Mouse (Mus musculus) forebrain, postnatal 0 days (tissue): Measurements from ENCODE around the gene Slc6a19. TPM values are rescaled to one million over a fixed set of nuclear protein-coding genes. Genes with fewer than 3 reads are reported as not detected.

Experiments
- ATAC-seq: fragments of 200-750 bp; cut with Nextera tagmentation; 2 replicates; pipeline ENCODE4 v1.8.0; 2017; ENCODE audit warnings: mild to moderate bottlenecking, moderate library complexity
- DNase-seq: peaks from one replicate; pipeline ENCODE4 v3.0.0-alpha.2; 2015
- H3K27ac ChIP-seq: fragments of 300-500 bp; sonication (generic); 2 replicates; pipeline ENCODE4 v1.5.1; 2014; ENCODE audit warnings: low read depth, mild to moderate bottlenecking, antibody characterized with exemption, low read length, moderate library complexity, mixed read lengths
- H3K27me3 ChIP-seq: fragments of 300-500 bp; sonication (generic); 2 replicates; pipeline ENCODE4 v1.6.1; 2014; ENCODE audit warnings: mild to moderate bottlenecking, low read length, mixed read lengths; ENCODE audit not compliant: insufficient read depth
- H3K36me3 ChIP-seq: fragments of 300-500 bp; sonication (generic); 2 replicates; pipeline ENCODE4 v1.6.1; 2014; ENCODE audit warnings: mild to moderate bottlenecking, moderate library complexity; ENCODE audit not compliant: insufficient read depth
- H3K4me1 ChIP-seq: fragments of 300-500 bp; sonication (generic); 2 replicates; pipeline ENCODE4 v1.6.1; 2014; ENCODE audit warnings: antibody characterized with exemption; ENCODE audit not compliant: insufficient read depth
- H3K4me2 ChIP-seq: fragments of 300-500 bp; sonication (generic); 2 replicates; pipeline ENCODE4 v1.6.1; 2014; ENCODE audit warnings: low read depth, mild to moderate bottlenecking, moderate library complexity
- H3K4me3 ChIP-seq: fragments of 300-500 bp; sonication (generic); 2 replicates; pipeline ENCODE4 v1.5.1; 2014; ENCODE audit warnings: low read depth, low read length, mixed read lengths
- H3K9ac ChIP-seq: fragments of 300-500 bp; sonication (generic); 2 replicates; pipeline ENCODE4 v1.6.1; 2014; ENCODE audit warnings: mild to moderate bottlenecking
- H3K9me3 ChIP-seq: fragments of 300-500 bp; sonication (generic); 2 replicates; pipeline ENCODE4 v1.6.1; 2016; ENCODE audit warnings: low read length
- CTCF ChIP-seq: sonication (generic); IDR thresholded peaks from 2 replicates; pipeline ENCODE4 v1.5.1; 2016; ENCODE audit warnings: antibody characterized with exemption, control low read depth, low read depth
- WGBS: fragments of 180-500 bp; shearing (Covaris S2); extraction: QIAGEN DNeasy Blood & Tissue Kit; methylation state at CpG from one replicate; pipeline ENCODE4 v1.1.7; 2014; 5-methylcytosine and 5-hydroxymethylcytosine counted together
- polyA plus RNA-seq: library from polyadenylated mRNA; unstranded; fragments of >200 nt; fragmentation: Nextera tagmentation; extraction: Ambion mirVana; gene quantifications from 2 replicates; pipeline ENCODE4 v1.2.1, GENCODE M21; 2015
- total RNA-seq: library from RNA; depleted of rRNA; stranded (reverse); fragments of >200 nt; gene quantifications from 2 replicates; pipeline ENCODE4 v1.2.3, GENCODE M21; 2014

Slc6a19 gene
- total and polyA plus RNA-seq, 2 experiments from 2014 or later = 0.22 to 0.43 TPM

- no peaks in the 10 kb centered on the region for H3K36me3 ChIP-seq
- DNase-seq = no peak
- peaks cover 7% of the 10 kb centered on the region; the same call in 1 of the 2 replicates for H3K27me3 ChIP-seq
- no peak for TF ChIP-seq CTCF
- H3K9ac ChIP-seq = no peak overlapping the region
- no peaks in the 10 kb centered on the region for H3K4me1 ChIP-seq
- no peak overlapping the region for H3K27ac ChIP-seq
- no peak for ATAC-seq
- no peak overlapping the region for H3K4me3 ChIP-seq
- H3K9me3 ChIP-seq = no peaks in the 10 kb centered on the region
- H3K4me2 ChIP-seq = no peak overlapping the region
These were observed 24.0 kb upstream of the Slc6a19 start for GRCm38 (mm10) chr13:73728633-73729032.

- TF ChIP-seq CTCF = no peak
- WGBS = 5% methylated on average over 2 of the region's 2 CpGs
- DNase-seq = no peak
- H3K4me3 ChIP-seq = no peak overlapping the region
- no peak overlapping the region for H3K27ac ChIP-seq
- H3K4me2 ChIP-seq = no peak overlapping the region
- H3K4me1 ChIP-seq = no peaks in the 10 kb centered on the region
- no peaks in the 10 kb centered on the region for H3K36me3 ChIP-seq
- no peaks in the 10 kb centered on the region for H3K9me3 ChIP-seq
- peaks cover 5% of the 10 kb centered on the region; the same call in 1 of the 2 replicates for H3K27me3 ChIP-seq
- H3K9ac ChIP-seq = no peak overlapping the region
- no peak; the same call in 1 of the 2 replicates for ATAC-seq
These were observed 23.0 kb upstream of the Slc6a19 start for GRCm38 (mm10) chr13:73727621-73728025.

- no peaks in the 10 kb centered on the region for H3K4me1 ChIP-seq
- H3K9ac ChIP-seq = no peak overlapping the region
- no peak overlapping the region for H3K4me3 ChIP-seq
- no peak for DNase-seq
- H3K4me2 ChIP-seq = no peak overlapping the region
- no peak for ATAC-seq
- H3K9me3 ChIP-seq = no peaks in the 10 kb centered on the region
- WGBS = 88% methylated on average over 5 of the region's 5 CpGs
- H3K27ac ChIP-seq = no peak overlapping the region
- TF ChIP-seq CTCF = no peak
- no peaks in the 10 kb centered on the region for H3K27me3 ChIP-seq
- H3K36me3 ChIP-seq = no peaks in the 10 kb centered on the region
These were observed 20.6 kb upstream of the Slc6a19 start for GRCm38 (mm10) chr13:73725315-73725714.

GRCm38 (mm10) chr13:73723081-73723668 is 18.5 kb upstream of the Slc6a19 start:
- DNase-seq (peak; percentile 26), ATAC-seq (peak; percentile 71)
- Histone ChIP-seq H3K4me1 (no peaks in the 10 kb centered on the region), H3K27ac (no peak overlapping the region), H3K36me3 (no peaks in the 10 kb centered on the region), H3K4me3 (no peak overlapping the region), H3K4me2 (no peak overlapping the region), H3K9me3 (no peaks in the 10 kb centered on the region), H3K9ac (no peak overlapping the region), H3K27me3 (no peaks in the 10 kb centered on the region)
- 40% methylated on average over 8 of the region's 8 CpGs for WGBS
- peak; percentile 73 for TF ChIP-seq CTCF

- Histone ChIP-seq H3K4me1 (no peaks in the 10 kb centered on the region), H3K27ac (no peak overlapping the region), H3K9ac (no peak overlapping the region), H3K4me3 (no peak overlapping the region), H3K36me3 (no peaks in the 10 kb centered on the region), H3K27me3 (no peaks in the 10 kb centered on the region), H3K4me2 (no peak overlapping the region), H3K9me3 (no peaks in the 10 kb centered on the region)
- no peak for ATAC-seq
- no peak for TF ChIP-seq CTCF
- WGBS = 78% methylated on average over 4 of the region's 4 CpGs
- DNase-seq = no peak
These were observed 15.6 kb upstream of the Slc6a19 start for GRCm38 (mm10) chr13:73720241-73720640.

GRCm38 (mm10) chr13:73718225-73718624 is 13.6 kb upstream of the Slc6a19 start:
- peak; percentile 95 for TF ChIP-seq CTCF
- H3K4me3 ChIP-seq = no peak overlapping the region
- no peak overlapping the region for H3K27ac ChIP-seq
- H3K9ac ChIP-seq = no peak overlapping the region
- H3K36me3 ChIP-seq = no peaks in the 10 kb centered on the region
- no peaks in the 10 kb centered on the region for H3K9me3 ChIP-seq
- H3K4me2 ChIP-seq = no peak overlapping the region
- ATAC-seq (peak; percentile 88), DNase-seq (peak; percentile 93)
- no peaks in the 10 kb centered on the region for H3K27me3 ChIP-seq
- H3K4me1 ChIP-seq = no peaks in the 10 kb centered on the region
- WGBS = 0% methylated on average over 2 of the region's 2 CpGs

- Histone ChIP-seq H3K27ac (no peak overlapping the region), H3K4me2 (no peak overlapping the region), H3K27me3 (no peaks in the 10 kb centered on the region), H3K4me3 (no peak overlapping the region), H3K4me1 (no peaks in the 10 kb centered on the region), H3K9me3 (no peaks in the 10 kb centered on the region), H3K36me3 (no peaks in the 10 kb centered on the region), H3K9ac (no peak overlapping the region)
- no peak for ATAC-seq
- DNase-seq = no peak
- 67% methylated on average over 2 of the region's 2 CpGs for WGBS
- TF ChIP-seq CTCF = peak; percentile 44
These were observed 9.4 kb upstream of the Slc6a19 start for GRCm38 (mm10) chr13:73714020-73714419.
